Mouse (Mus musculus): ENCODE data around the gene Hpse2. TPM values are rescaled to one million over a fixed set of nuclear protein-coding genes. Genes with fewer than 3 reads are reported as not detected.

Gene Hpse2
- polyA plus RNA-seq, 1 experiment, result not detected

DNA sequence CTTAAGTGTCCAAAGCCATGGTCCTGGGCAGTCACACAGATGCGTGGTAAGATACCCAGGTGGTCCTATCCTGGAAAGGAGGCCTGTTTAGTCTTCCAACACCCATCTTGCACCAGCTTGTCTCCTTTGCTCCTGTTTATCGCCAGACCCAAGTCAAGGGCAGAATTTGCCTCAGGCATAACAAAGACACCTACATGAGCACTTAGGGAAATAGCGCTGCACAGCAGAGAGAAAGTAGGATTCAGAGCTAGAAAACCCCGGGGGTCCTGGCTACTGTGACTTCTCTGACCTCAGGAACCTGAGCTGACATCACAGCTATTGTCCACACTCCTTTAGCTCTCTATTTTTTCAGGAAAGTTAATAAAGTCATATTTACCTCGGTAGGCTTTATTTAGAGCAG lies 481.8 kb downstream of the Hpse2 start:
- WGBS, result 89% methylated on average over 5 of the region's 5 CpGs
- no peak for DNase-seq (ENCODE audit: low read depth in 1 of 2, low spot score in 2 of 2)

GRCm38 (mm10) chr19:42904726-42905125 lies 483.4 kb downstream of the Hpse2 start:
- H3K27ac ChIP-seq (ENCODE audit: insufficient read depth, low read length), result no peak overlapping the region

More for the DNA sequence above, 481.8 kb downstream of the Hpse2 start:
- H3K4me1 ChIP-seq (ENCODE audit: control insufficient read depth, insufficient read depth, insufficient read length), result no peaks in the 10 kb centered on the region
- no peak overlapping the region for H3K27ac ChIP-seq (ENCODE audit: insufficient read depth, low read length)
- TF ChIP-seq POLR2A (IDR thresholded peaks at IDR 0.05; ENCODE audit: low read depth, low read length) (no peak), CTCF (IDR thresholded peaks at IDR 0.05; ENCODE audit: extremely low read depth, insufficient read depth, insufficient read length, insufficient replicate concordance) (no peak)
- no peaks in the 10 kb centered on the region for H3K36me3 ChIP-seq (ENCODE audit: control insufficient read depth, insufficient read depth, low read length)
- no peaks in the 10 kb centered on the region for H3K27me3 ChIP-seq (ENCODE audit: control insufficient read depth, insufficient read depth, low read length)
- H3K4me3 ChIP-seq (ENCODE audit: extremely low read depth, insufficient read depth, insufficient read length), result no peak overlapping the region

GRCm38 (mm10) chr19:42904240-42904639 lies 483.9 kb downstream of the Hpse2 start:
- Histone ChIP-seq H3K27me3 (ENCODE audit: control insufficient read depth, insufficient read depth, low read length) (no peaks in the 10 kb centered on the region), H3K36me3 (ENCODE audit: control insufficient read depth, insufficient read depth, low read length) (no peaks in the 10 kb centered on the region), H3K4me1 (ENCODE audit: control insufficient read depth, insufficient read depth, insufficient read length) (no peaks in the 10 kb centered on the region), H3K27ac (ENCODE audit: insufficient read depth, low read length) (no peak overlapping the region), H3K4me3 (ENCODE audit: extremely low read depth, insufficient read depth, insufficient read length) (no peak overlapping the region)
- TF ChIP-seq CTCF (IDR thresholded peaks at IDR 0.05; ENCODE audit: extremely low read depth, insufficient read depth, insufficient read length, insufficient replicate concordance), result no peak
- WGBS, result 85% methylated on average over 4 of the region's 4 CpGs
- no peak for DNase-seq (ENCODE audit: low read depth in 1 of 2, low spot score in 2 of 2)

More at GRCm38 (mm10) chr19:42904726-42905125, 483.4 kb downstream of the Hpse2 start:
- TF ChIP-seq CTCF (IDR thresholded peaks at IDR 0.05; ENCODE audit: extremely low read depth, insufficient read depth, insufficient read length, insufficient replicate concordance) (no peak), POLR2A (IDR thresholded peaks at IDR 0.05; ENCODE audit: low read depth, low read length) (no peak)
- Histone ChIP-seq H3K4me3 (ENCODE audit: extremely low read depth, insufficient read depth, insufficient read length) (no peak overlapping the region), H3K36me3 (ENCODE audit: control insufficient read depth, insufficient read depth, low read length) (no peaks in the 10 kb centered on the region), H3K4me1 (ENCODE audit: control insufficient read depth, insufficient read depth, insufficient read length) (no peaks in the 10 kb centered on the region), H3K27me3 (ENCODE audit: control insufficient read depth, insufficient read depth, low read length) (no peaks in the 10 kb centered on the region)
- 50% methylated on average over 7 of the region's 7 CpGs for WGBS
- DNase-seq (ENCODE audit: low read depth in 1 of 2, low spot score in 2 of 2), result no peak

DNA sequence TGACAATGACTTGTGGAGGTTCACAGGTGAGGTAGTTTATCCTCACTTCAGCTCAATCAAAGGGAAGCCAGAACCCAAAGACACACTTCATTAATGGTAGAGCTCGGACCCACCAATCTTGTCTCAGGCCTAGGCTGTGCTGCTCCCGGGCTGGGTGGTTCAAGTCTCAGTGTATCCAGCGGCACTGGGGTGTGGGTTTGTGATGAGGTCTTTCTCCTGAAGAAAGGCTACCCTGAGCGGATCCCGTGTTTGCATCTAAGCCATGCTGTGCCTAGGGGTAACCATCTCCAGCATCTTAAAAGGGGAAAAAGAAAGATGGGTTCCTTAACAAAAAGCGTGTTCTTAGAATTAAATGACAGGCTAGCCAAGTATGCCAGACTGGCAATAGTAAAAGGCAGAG lies 484.3 kb downstream of the Hpse2 start:
- DNase-seq (ENCODE audit: low read depth in 1 of 2, low spot score in 2 of 2), result no peak
- TF ChIP-seq CTCF (IDR thresholded peaks at IDR 0.05; ENCODE audit: extremely low read depth, insufficient read depth, insufficient read length, insufficient replicate concordance), result no peak
- no peak for TF ChIP-seq POLR2A (IDR thresholded peaks at IDR 0.05; ENCODE audit: low read depth, low read length)
- WGBS, result 90% methylated on average over 6 of the region's 6 CpGs

DNA sequence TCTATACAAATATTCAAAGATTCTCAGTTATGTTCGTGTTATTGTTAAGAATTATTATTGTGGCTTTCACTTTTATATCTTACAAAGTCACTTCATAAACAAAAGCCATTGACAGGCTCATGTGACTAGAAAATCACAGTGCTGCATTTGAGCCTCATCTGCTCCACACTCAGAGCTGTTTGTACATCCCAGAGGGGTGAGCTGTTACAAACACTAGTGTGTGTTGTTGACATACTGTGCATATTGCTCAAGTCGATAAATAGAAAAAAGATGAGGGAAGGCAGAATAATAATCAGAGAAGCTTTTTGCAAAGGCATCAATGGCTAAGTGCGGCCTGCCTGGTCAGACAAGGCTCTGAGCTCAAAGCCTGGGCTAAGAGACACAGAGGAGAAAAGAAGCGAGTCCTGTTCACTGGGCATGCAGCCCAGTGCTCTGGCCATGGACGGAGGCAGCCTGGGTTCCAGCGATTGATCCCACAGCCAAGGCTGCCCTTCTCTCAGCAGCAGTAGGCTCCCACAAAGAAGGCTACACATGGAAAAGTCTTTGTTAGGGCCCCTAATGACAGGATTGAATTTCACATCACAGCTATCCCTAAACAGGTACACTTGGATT lies 485.6 kb downstream of the Hpse2 start:
- Histone ChIP-seq H3K27ac (ENCODE audit: insufficient read depth, low read length) (no peak overlapping the region), H3K27me3 (ENCODE audit: control insufficient read depth, insufficient read depth, low read length) (no peaks in the 10 kb centered on the region), H3K36me3 (ENCODE audit: control insufficient read depth, insufficient read depth, low read length) (no peaks in the 10 kb centered on the region), H3K4me1 (ENCODE audit: control insufficient read depth, insufficient read depth, insufficient read length) (no peaks in the 10 kb centered on the region), H3K4me3 (ENCODE audit: extremely low read depth, insufficient read depth, insufficient read length) (no peak overlapping the region)
- TF ChIP-seq POLR2A (IDR thresholded peaks at IDR 0.05; ENCODE audit: low read depth, low read length) (no peak), CTCF (IDR thresholded peaks at IDR 0.05; ENCODE audit: extremely low read depth, insufficient read depth, insufficient read length, insufficient replicate concordance) (no peak)
- 87% methylated on average over 6 of the region's 6 CpGs for WGBS
- no peak for DNase-seq (ENCODE audit: low read depth in 1 of 2, low spot score in 2 of 2)

More for the DNA sequence above, 484.3 kb downstream of the Hpse2 start:
- Histone ChIP-seq H3K27ac (ENCODE audit: insufficient read depth, low read length) (no peak overlapping the region), H3K4me1 (ENCODE audit: control insufficient read depth, insufficient read depth, insufficient read length) (no peaks in the 10 kb centered on the region), H3K36me3 (ENCODE audit: control insufficient read depth, insufficient read depth, low read length) (no peaks in the 10 kb centered on the region), H3K4me3 (ENCODE audit: extremely low read depth, insufficient read depth, insufficient read length) (no peak overlapping the region), H3K27me3 (ENCODE audit: control insufficient read depth, insufficient read depth, low read length) (no peaks in the 10 kb centered on the region)

DNA sequence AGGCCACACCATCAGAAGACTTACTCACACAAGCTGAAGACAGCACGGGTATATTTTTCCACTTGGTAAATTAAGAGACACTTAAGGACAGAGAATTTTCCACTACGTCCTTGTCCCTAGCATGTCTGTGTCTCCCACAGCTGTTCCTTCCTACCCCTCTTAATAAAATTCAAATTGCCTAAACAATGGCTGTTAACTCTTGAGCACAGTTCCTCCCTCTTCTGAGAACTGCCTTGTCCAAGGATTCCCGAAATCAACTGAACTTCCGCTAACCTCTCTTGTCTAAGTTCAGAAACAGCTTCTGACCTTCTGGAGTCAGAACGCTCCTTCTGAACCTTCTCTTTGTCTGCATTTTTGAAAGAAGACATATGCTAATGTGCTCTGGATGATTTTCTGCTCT lies 496.6 kb downstream of the Hpse2 start:
- Histone ChIP-seq H3K36me3 (ENCODE audit: control insufficient read depth, insufficient read depth, low read length) (no peaks in the 10 kb centered on the region), H3K4me1 (ENCODE audit: control insufficient read depth, insufficient read depth, insufficient read length) (no peaks in the 10 kb centered on the region), H3K4me3 (ENCODE audit: extremely low read depth, insufficient read depth, insufficient read length) (no peak overlapping the region), H3K27me3 (ENCODE audit: control insufficient read depth, insufficient read depth, low read length) (no peaks in the 10 kb centered on the region), H3K27ac (ENCODE audit: insufficient read depth, low read length) (no peak overlapping the region)
- DNase-seq (ENCODE audit: low read depth in 1 of 2, low spot score in 2 of 2), result no peak
- TF ChIP-seq CTCF (IDR thresholded peaks at IDR 0.05; ENCODE audit: extremely low read depth, insufficient read depth, insufficient read length, insufficient replicate concordance), result no peak
- TF ChIP-seq POLR2A (IDR thresholded peaks at IDR 0.05; ENCODE audit: low read depth, low read length), result no peak
- 84% methylated on average over 5 of the region's 5 CpGs for WGBS

- Histone ChIP-seq H3K36me3 (ENCODE audit: control insufficient read depth, insufficient read depth, low read length) (no peaks in the 10 kb centered on the region), H3K27ac (ENCODE audit: insufficient read depth, low read length) (no peak overlapping the region), H3K27me3 (ENCODE audit: control insufficient read depth, insufficient read depth, low read length) (no peaks in the 10 kb centered on the region), H3K4me3 (ENCODE audit: extremely low read depth, insufficient read depth, insufficient read length) (no peak overlapping the region), H3K4me1 (ENCODE audit: control insufficient read depth, insufficient read depth, insufficient read length) (no peaks in the 10 kb centered on the region)
- TF ChIP-seq CTCF (IDR thresholded peaks at IDR 0.05; ENCODE audit: extremely low read depth, insufficient read depth, insufficient read length, insufficient replicate concordance) (no peak), POLR2A (IDR thresholded peaks at IDR 0.05; ENCODE audit: low read depth, low read length) (no peak)
- DNase-seq (ENCODE audit: low read depth in 1 of 2, low spot score in 2 of 2), result no peak
- 80% methylated on average over 4 of the region's 4 CpGs for WGBS
Measured at GRCm38 (mm10) chr19:42877653-42878052, 510.5 kb downstream of the Hpse2 start.
